Mouse (Mus musculus) liver, embryonic 14.5 days (tissue): ENCODE data around the gene Il31. TPM values are rescaled to one million over a fixed set of nuclear protein-coding genes. Genes with fewer than 3 reads are reported as not detected.

Source experiments
- ATAC-seq: fragments of 200-750 bp; cut with Nextera tagmentation; 2 replicates; pipeline ENCODE4 v1.8.0; 2017; ENCODE audit warnings: moderate number of reproducible peaks, mild to moderate bottlenecking, moderate library complexity; ENCODE audit not compliant: insufficient read depth
- DNase-seq, 3 experiments: peaks; one replicate each; pipeline ENCODE4 v3.0.0-alpha.2; 2012 to 2013; ENCODE audit warnings: low read depth in 3 of 3, low spot score in 3 of 3
- H3K27ac ChIP-seq: fragments of 300-500 bp; sonication (generic); 2 replicates; pipeline ENCODE4 v1.5.1; 2014; ENCODE audit warnings: moderate library complexity, mild to moderate bottlenecking, control low read depth, inconsistent platforms
- H3K27me3 ChIP-seq: fragments of 300-500 bp; sonication (generic); 2 replicates; pipeline ENCODE4 v1.6.1; 2014; ENCODE audit warnings: mild to moderate bottlenecking, low read length, moderate library complexity; ENCODE audit not compliant: control insufficient read depth, insufficient read depth
- H3K36me3 ChIP-seq: fragments of 300-500 bp; sonication (generic); replicated peaks from 2 replicates; pipeline ENCODE4 v1.6.1; 2014; ENCODE audit warnings: low read depth; ENCODE audit not compliant: control insufficient read depth, insufficient read depth
- H3K4me1 ChIP-seq, 2 experiments: fragments of 200-500 bp in 1 of 2; fragments of 300-500 bp in 1 of 2; sonication (generic) in 1 of 2; replicated peaks; 2 replicates each; pipeline ENCODE4 v1.6.1; 2012 to 2014; ENCODE audit warnings: antibody characterized with exemption in 1 of 2, inconsistent platforms in 1 of 2, low read length in 1 of 2; ENCODE audit not compliant: control insufficient read depth in 2 of 2, insufficient read depth in 2 of 2
- H3K4me2 ChIP-seq: fragments of 300-500 bp; sonication (generic); 2 replicates; pipeline ENCODE4 v1.6.1; 2014; ENCODE audit warnings: low read depth, mild to moderate bottlenecking, control low read depth, moderate library complexity
- H3K4me3 ChIP-seq, 2 experiments: fragments of 200-500 bp in 1 of 2; fragments of 300-500 bp in 1 of 2; sonication (generic) in 1 of 2; 2 replicates each; pipeline ENCODE4 v1.5.1; 2012 to 2014; ENCODE audit warnings: low read depth in 2 of 2, low read length in 2 of 2, mild to moderate bottlenecking in 2 of 2, control low read depth in 1 of 2, inconsistent platforms in 1 of 2, moderate library complexity in 1 of 2; ENCODE audit not compliant: insufficient read depth in 1 of 2
- H3K9ac ChIP-seq: fragments of 300-500 bp; sonication (generic); replicated peaks from 2 replicates; pipeline ENCODE4 v1.6.1; 2014; ENCODE audit warnings: mild to moderate bottlenecking, control low read depth, moderate library complexity
- H3K9me3 ChIP-seq: fragments of 300-500 bp; sonication (generic); 2 replicates; pipeline ENCODE4 v1.6.1; 2016; ENCODE audit warnings: low read length, mixed read lengths; ENCODE audit not compliant: control insufficient read depth
- CTCF ChIP-seq: IDR thresholded peaks from 2 replicates; pipeline ENCODE4 v1.5.1; 2016; ENCODE audit warnings: antibody characterized with exemption, low read depth, control low read depth
- EP300 ChIP-seq: IDR thresholded peaks from 2 replicates; pipeline ENCODE4 v1.6.1; 2016; ENCODE audit warnings: antibody characterized with exemption, low read depth
- WGBS: fragments of 180-500 bp; shearing (Covaris S2); extraction: QIAGEN DNeasy Blood & Tissue Kit; methylation state at CpG from one replicate; pipeline ENCODE4 v1.1.7; 2014; ENCODE audit not compliant: insufficient replicate concordance; 5-methylcytosine and 5-hydroxymethylcytosine counted together
- polyA plus RNA-seq, 2 experiments: library from polyadenylated mRNA; depleted of rRNA in 1 of 2; stranded (reverse) in 1 of 2; unstranded in 1 of 2; fragments of >200 nt; fragmentation: Nextera tagmentation in 1 of 2; extraction: Ambion mirVana in 1 of 2; gene quantifications; 2 replicates each; pipeline versions ENCODE4 v1.2.1 to v1.2.3; 2012 to 2014

The Il31 gene
- polyA plus RNA-seq, 2 experiments, result not detected

DNA sequence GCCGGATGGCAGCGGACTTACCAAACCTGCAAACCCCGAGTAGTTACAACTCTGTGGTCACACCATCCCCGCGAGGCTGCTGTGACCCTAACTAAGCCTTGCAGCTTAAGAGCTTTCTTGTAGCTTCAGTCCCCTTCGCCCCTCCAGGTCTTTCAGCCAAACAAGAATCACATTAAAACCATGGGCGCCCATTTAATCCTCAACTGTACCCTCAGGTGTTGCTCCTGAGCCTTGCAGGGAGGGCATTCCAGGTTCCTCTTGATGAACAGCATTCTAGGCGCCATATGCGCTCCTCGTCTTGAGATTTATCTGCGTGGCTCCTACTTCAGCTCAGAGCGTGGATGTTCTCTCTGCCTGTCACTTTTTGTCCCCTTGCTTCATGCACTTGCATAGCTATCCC, 19.6 kb upstream of the Il31 start:
- no peak overlapping the region for H3K9ac ChIP-seq
- DNase-seq (no peak), ATAC-seq (no peak)
- no peaks in the 10 kb centered on the region for H3K36me3 ChIP-seq
- no peak for TF ChIP-seq EP300
- TF ChIP-seq CTCF, result no peak
- H3K27ac ChIP-seq, result no peak overlapping the region
- H3K4me3 ChIP-seq, result peak overlapping the region; percentile 41 to 56; a peak in 2 of 4 replicates
- peaks cover 2 to 12% of the 10 kb centered on the region in 2 experiments; a peak in 3 of 4 replicates for H3K4me1 ChIP-seq
- H3K9me3 ChIP-seq, result no peaks in the 10 kb centered on the region
- peaks cover 28% of the 10 kb centered on the region for H3K27me3 ChIP-seq
- H3K4me2 ChIP-seq, result peak overlapping the region; percentile 83
- WGBS, result 9% methylated on average over 12 of the region's 12 CpGs

DNA sequence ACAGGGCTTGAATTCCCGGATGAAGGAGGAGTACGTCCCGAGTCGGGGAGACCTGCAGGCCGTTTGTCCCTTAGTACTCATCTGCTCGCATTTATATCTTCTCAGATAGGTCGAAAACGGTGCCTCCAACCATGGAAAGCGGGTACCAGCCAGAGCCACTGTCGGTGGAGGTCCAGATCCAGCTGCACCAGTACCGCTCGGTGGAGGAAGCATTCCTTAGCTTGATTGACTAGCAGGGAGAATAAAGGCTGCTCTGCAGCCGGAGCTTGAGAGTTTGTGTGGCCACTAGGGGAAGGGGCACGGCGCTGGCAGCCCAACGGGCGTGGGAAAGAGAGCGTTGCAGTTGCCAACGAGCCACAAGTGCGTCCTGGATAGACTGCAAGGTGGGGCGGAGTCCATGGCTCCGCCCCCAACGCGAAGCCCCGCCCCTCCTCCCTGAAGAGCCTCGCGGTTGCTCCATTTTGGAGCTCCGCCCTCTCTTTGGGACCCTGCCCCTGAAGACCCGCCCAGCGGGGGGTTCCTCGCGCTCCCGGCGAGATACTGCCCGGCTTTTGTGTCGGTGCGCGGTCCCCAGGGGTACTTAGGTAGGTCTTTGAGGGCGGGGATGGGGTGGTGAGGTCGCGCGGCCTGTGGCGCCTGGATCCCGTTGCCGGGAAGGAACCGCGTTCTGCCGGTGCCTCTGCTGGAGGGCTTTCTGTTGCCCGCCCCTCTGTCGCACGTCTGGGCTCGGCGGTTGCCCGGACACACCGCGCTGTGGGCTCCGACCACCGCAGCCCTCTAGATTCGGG, 18.8 kb upstream of the Il31 start:
- Histone ChIP-seq H3K9me3 (no peaks in the 10 kb centered on the region), H3K36me3 (no peaks in the 10 kb centered on the region), H3K27me3 (peaks cover 28% of the 10 kb centered on the region), H3K27ac (no peak overlapping the region), H3K4me1 (peaks cover 2 to 12% of the 10 kb centered on the region in 2 experiments; a peak in 3 of 4 replicates), H3K4me3 (peak overlapping the region; percentile 41 to 56), H3K4me2 (peak overlapping the region; percentile 83), H3K9ac (peak overlapping the region; percentile 9; the same call in 1 of the 2 replicates)
- DNase-seq (peak; percentile 47 to 64 (median 56)), ATAC-seq (peak; percentile 81)
- TF ChIP-seq CTCF (peak; percentile 14; the same call in 1 of the 2 replicates), EP300 (no peak)
- WGBS, result 2% methylated on average over 58 of the region's 59 CpGs

DNA sequence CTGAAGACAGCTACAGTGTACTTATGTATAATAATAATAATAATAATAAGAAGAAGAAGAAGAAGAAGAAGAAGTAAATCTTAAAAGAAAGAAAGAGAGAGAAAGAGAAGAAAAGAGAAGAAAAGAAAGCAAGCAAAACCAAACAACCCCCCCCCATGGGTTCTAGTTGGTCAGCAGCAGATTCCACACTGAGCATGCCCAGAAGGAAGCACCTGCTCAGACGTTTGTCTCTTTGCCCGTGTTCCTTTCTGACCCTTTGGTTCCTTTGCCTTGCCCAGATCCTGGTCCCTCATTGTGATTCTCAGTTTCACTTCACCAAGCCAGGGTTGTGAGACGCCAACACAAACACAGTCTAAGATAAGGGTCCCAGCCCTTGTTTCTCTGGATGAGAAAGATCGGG, 12.7 kb upstream of the Il31 start:
- DNase-seq, result no peak
- Histone ChIP-seq H3K4me1 (peaks cover 0 to 2% of the 10 kb centered on the region in 2 experiments; a peak in 2 of 4 replicates), H3K9me3 (no peaks in the 10 kb centered on the region), H3K27ac (no peak overlapping the region), H3K9ac (no peak overlapping the region), H3K4me2 (no peak overlapping the region), H3K4me3 (no peak overlapping the region), H3K36me3 (no peaks in the 10 kb centered on the region), H3K27me3 (peaks cover 6% of the 10 kb centered on the region)
- TF ChIP-seq EP300 (no peak), CTCF (no peak)
- WGBS, result 43% methylated on average over 4 of the region's 4 CpGs
- no peak for ATAC-seq

DNA sequence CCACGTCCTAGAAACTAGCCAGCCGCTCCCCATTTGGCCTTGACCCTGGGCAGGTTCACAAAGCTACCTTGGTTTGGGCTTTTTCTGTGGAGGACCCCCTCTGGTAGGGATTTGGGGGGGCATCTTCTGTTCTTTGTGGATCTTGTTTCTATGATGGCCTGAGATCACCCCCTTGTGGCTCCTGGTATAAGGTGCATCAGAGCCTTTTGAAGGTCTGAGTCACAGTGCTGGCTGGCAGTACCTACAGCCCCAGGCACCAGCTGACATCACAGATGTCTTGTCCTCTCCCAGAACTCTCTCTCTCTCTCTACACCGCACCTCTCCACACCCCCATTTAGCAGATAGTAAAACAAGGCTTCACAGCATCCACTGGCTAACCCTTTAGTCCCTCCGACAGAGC, 10.4 kb upstream of the Il31 start:
- H3K4me1 ChIP-seq, result peaks cover 0 to 2% of the 10 kb centered on the region in 2 experiments; a peak in 2 of 4 replicates
- H3K9me3 ChIP-seq, result no peaks in the 10 kb centered on the region
- no peak overlapping the region for H3K27ac ChIP-seq
- DNase-seq (no peak), ATAC-seq (no peak)
- H3K4me3 ChIP-seq, result no peak overlapping the region
- WGBS, result 33% methylated on average over 4 of the region's 4 CpGs
- no peaks in the 10 kb centered on the region; the same call in none of the 2 replicates for H3K27me3 ChIP-seq
- no peaks in the 10 kb centered on the region for H3K36me3 ChIP-seq
- TF ChIP-seq EP300 (no peak), CTCF (peak; percentile 50)
- no peak overlapping the region for H3K4me2 ChIP-seq
- H3K9ac ChIP-seq, result no peak overlapping the region

DNA sequence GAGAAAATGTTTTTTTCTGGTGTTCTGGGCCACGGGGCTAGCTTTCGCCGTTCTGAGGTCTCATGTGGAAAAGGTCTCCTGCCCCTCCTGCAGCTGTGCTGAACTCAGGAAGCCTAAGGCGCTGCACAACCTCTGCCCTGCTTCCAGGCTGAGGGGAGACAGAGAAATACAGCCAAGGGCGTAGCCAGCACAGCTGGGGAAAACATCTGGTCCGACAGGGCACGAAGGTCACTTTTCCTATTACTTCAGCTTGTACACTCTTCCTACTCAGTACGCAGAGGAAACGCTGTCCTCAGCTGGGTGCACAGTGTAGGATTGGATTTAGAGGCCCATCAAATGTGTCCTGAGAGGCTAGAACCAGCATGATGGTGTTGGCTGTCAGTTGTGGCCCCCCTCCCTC, 646 bp upstream of the Il31 start:
- no peaks in the 10 kb centered on the region for H3K4me1 ChIP-seq
- H3K27me3 ChIP-seq, result 0 out of 2 replicates have a peak, but pooled peaks cover 3% of the 10 kb centered on the region
- WGBS, result 52% methylated on average over 9 of the region's 9 CpGs
- no peak overlapping the region for H3K4me2 ChIP-seq
- no peak overlapping the region for H3K9ac ChIP-seq
- TF ChIP-seq EP300, result no peak
- DNase-seq, result no peak
- no peaks in the 10 kb centered on the region for H3K9me3 ChIP-seq
- no peak overlapping the region for H3K4me3 ChIP-seq
- H3K27ac ChIP-seq, result no peak overlapping the region
- ATAC-seq, result no peak
- H3K36me3 ChIP-seq, result no peaks in the 10 kb centered on the region
